Mouse (Mus musculus) neural tube, embryonic 10.5 days (tissue): ENCODE results near the gene Stard7.
"Not testable (repeated sequence)": the region's sequence is repeated elsewhere in the genome, so short reads cannot be mapped to it uniquely, and the experiment has no call there.

ENCODE experiments used
- DNase-seq: peaks from one replicate; pipeline ENCODE4 v3.0.0-alpha.2; 2017; ENCODE audit warnings: low spot score; ENCODE audit errors: extremely low spot score

Stard7 gene

DNA sequence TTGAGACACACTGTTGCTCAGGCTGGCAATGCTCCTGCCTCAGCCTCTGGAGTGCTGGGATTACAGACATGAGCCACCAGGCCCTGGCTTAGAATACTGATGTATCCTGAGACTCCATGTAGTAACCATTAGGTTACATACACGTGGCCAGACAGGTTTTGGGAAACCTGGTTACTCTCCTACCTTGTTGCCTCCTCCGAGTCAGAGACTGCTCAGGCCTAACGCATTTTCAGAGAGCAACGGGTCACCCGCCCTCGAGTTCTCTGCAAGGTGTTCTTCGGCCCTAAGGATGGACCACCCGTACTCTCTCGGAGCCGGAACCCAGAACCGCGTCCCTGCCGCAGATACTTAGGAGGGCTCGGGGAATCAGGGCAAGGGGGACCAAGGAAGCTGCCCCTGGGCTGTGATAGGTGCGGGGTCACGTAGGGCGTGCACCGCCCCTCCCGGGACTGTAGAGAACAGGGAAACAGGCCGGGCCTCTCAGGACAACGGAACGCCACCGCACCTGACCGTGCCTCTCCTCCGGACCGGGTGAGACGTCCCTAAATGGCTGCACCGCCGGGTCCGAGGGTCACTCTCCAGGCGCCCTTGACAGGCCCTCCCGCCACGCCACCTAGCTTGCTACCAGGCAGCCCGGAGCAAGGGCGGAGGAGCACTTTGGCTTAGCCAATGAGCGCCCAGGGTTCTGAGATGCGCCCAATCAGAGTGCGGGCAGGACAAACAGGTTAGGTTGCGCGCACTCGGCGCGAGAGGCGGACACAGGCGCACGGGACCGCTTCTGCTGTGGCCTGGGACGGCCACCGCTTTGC lies at the start of gene Stard7:
Gene Stard7, plus strand, starts transcription at position 728 of the 809 bp plus-strand sequence.
- DNase-seq: peak; percentile 91

DNA sequence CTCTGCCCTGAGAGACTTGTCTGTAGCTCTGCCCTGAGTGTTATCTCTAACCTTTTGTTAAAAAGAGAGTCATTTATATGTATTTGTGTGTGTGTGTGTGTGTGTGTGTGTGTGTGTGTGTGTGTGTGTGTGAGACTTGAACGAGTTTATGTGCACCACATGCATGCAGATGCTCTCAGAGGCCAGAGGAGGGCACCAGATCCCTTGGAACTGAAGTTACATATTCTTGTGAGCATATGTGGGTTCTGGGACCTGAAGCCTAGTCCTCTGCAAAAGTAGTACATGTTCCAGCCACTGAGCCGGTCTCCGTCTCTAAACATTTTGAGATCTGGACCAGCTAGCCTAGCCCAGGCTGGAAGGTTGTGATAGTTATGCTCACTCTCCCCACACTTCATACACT lies 44.8 kb upstream of the Stard7 start:
- DNase-seq: no peak

DNA sequence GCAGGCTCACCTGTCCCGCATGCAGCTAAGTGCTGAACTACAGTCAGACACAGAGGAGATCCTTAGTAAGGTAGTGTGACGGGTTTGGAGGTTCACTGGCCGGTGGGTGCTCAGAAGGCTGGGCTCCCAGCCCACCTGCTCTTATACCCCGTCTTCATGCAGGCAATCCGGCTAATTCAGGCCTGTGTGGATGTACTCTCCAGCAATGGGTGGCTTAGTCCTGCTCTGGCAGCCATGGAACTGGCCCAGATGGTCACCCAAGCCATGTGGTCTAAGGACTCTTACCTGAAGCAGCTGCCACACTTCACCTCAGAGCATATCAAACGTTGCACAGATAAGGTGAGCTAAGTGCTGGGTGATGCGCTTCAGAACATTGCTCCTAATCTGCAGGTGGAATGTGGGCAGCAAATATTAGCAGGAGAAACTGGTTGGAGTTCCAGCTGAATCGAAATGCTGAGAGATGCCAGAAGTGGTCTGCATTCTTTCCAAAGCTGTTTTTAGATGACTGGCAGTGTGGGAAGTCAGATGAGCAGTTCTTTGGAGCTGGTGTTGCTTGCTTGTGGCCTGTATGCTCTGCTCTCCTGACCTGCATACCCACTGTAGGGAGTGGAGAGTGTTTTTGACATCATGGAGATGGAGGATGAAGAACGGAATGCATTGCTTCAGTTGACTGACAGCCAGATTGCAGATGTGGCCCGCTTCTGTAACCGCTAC lies 32.0 kb upstream of the Stard7 start:
- DNase-seq: no peak

DNA sequence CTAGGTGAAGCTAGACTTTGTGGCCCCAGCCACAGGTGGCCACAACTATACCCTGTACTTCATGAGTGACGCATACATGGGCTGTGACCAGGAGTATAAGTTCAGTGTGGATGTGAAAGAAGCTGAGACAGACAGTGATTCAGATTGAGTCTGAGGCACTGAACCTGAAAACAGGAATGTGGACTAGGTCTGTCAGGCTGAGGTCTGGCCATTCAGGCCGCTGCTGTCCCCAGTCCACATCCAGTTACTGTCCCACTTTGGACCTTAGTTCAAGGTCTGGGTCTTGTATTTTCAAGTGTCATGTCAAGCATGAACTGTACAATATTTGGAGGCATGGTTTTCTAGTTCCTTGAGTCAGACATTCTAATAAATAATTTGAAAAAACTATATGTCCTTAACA lies 30.0 kb upstream of the Stard7 start:
- DNase-seq: no peak

DNA sequence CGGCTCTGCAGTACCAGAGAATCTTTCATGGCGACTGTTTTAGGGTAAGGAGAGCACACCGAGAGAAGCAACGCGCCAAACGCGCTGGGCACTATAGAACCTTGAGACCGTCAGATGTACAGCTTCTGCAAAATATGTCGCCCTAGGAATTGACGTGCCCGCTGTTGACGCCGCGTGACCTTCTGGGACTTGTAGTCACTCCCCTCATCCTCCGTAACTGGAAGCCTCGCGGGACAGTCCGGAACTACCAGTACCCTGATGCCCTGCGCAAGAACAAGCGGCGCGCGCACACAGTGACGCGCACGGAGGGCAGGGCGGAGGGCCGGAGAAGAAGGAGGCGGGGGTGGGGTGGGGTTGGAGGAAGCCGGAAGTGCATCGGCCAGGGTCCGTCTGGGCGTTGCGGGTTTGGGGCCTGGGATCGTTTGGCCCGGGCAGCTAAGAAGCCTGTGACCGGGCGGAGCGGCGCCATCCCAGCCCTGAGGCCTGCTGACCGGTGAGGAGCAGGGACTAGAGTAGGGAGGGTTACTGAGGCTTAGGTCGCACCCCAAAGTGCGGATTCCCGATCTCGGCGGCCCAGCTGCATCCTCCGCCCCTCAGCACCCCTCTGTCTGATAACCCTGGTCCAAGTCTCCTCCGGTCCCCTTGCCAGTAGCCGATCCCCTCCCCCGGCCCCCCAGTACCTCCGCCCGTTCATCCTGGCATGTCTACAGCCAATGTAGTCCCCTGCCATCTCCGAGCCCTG lies 22.3 kb upstream of the Stard7 start, which contains the start of the genes Ciao1 and Tmem127:
Gene Ciao1, minus strand, starts transcription at position 225 of the 742 bp plus-strand sequence.
Gene Tmem127, plus strand, starts transcription at position 317 of the 742 bp plus-strand sequence.
- peak; percentile 97 for DNase-seq

DNA sequence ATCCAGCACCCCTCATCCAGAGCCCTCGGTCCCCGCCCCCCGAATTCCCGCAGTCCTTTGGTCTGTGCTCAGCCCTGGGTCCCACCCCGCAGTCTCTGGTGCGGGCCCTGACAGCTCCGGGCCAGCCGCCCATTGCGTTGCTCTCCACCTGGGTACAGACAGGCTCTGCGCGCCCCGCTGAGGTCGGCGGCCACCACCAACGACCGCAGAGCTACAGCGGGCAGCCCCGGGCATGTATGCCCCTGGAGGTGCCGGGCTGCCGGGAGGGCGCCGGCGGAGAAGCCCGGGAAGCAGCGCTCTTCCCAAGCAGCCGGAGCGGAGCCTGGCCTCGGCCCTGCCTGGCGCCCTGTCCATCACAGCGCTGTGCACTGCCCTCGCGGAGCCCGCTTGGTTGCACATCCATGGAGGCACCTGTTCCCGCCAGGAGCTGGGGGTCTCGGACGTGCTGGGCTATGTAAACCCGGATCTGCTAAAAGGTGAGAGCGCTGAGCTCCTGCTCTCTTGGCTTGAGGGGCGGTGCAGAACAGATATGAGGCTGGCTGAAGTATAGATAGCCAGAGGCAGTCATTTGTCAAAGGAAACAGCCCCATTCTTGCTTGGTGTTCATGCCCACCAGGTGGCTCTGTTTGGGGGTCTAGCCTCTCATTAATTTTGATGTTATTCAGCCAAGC lies 21.5 kb upstream of the Stard7 start:
- peak; percentile 49 for DNase-seq

DNA sequence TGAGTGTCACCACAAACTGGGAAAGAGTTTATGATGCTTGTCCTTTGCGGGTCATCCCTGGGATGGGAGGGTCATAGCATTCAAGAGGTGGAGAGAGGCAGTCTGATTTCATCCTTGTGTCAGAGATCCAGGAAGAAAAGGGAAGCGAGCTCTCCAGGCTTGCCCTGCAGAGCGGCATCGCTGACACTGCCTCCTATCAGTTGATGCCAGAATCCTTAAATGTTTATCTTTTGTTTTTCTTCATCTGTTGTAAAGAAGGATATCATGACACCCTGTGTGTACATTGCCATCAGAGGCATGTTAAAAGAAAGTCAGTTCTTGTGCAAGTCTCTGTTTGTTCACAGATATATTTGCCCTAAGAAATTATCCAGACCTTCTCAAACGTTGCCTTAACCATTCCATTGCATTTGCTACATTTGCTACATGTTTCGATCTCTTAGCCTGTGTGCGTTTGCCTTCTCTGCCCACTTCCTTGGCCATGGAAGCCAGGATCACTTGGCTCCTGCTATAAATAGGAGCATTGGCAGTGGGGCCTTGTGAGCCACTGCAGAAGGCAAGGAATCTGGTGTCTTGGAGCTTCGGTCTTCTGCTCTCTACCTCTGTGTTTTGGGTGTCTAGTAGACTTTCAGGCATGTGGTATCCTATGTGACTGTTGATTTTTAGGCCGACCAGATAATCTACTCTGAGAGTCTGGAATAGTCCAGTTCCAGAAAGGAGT lies 19.6 kb upstream of the Stard7 start:
- no peak for DNase-seq

DNA sequence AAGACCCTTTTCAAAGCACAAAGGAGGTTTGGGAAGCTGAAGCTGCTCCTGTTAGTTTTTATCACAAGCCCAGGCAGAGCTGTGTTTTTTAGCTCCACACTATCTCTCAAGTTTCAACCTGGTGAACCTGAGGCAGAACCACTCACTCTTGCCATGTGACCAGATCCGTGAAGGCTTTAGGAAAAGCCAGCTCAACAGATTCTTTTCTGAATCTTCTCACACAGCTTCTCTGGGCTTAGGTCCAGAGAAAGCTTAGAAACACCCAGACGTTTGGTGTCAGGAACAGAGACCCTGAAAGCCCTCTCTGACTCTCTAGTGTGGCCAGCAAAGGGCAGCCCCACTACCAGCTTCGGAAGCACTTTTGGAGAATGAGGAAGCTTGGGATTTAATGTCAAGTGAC lies 18.6 kb upstream of the Stard7 start:
- DNase-seq: no peak

DNA sequence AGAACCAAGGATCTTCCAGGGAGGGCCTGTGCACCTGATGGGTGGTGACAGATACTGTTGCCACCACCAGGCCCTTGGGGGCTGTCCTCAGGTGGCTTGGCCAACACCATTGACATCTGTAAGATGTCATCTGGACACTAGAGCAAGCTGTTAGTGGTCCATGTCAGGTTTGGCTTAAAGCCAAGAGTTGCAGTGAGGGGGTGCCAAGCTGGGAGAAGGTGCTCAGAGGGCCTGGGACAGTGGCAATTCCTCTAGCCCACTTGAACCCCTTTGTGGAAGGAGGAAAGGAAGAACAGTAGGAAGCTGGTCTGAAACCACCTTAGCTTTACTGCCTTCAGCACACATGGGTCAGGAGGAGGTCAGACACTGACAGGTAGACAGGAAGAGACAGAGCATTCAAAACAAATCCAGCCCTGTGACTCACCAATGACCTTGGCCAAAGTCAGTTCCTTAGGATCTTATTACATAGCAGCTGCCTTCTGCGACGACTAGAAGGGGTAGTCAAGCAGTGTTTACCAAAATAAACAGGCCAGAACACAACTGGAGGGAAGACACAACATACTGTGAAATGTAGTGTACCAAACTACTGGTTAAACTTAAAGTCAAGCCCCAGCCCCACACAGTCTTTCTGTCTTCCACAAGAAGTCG lies 18.0 kb upstream of the Stard7 start:
- no peak for DNase-seq

DNA sequence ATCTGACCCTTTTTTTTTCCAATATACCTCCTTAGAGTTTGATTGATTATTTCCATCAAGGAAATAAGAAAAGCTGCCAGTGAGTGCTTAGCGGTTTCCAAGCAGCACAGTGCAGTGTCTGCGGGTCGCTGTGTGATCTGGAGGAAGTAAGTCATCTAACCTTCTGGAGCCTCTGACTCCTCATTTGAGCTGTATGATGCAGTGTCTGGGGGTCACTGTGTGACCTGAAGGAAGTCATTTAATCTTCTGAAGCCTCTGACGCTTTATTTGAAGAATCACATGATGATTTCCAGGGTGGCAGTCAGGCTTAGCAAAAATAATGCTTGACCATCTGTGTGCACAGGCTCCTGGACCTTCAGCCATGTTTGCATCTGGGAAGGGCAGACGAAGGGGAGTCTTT lies 17.2 kb upstream of the Stard7 start:
- no peak for DNase-seq

DNA sequence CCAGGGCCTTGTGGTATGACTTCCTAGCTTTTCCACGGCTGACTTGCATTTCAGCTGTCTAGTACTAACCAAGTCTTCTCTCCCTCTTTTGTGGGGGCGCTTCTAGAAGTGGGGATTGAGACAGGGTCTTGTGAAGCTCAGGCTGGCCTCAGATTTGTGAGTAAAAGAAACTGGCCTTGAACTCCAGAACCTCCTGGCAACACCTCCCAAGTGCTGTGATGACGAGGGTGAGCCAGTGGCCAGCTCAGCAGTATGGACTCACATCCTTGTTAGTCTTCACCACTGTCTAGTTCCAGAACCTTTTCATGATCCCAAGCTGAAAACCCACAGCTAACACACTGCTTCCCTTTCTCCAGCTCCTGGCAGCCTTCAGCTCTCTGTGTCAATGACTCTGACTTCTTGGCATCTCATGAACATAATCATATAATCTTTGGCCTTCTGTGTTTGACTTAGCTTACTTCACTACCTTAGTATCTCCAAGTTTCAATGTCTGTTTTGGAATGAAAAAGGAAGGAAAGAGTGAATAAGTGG lies 15.3 kb upstream of the Stard7 start:
- no peak for DNase-seq

DNA sequence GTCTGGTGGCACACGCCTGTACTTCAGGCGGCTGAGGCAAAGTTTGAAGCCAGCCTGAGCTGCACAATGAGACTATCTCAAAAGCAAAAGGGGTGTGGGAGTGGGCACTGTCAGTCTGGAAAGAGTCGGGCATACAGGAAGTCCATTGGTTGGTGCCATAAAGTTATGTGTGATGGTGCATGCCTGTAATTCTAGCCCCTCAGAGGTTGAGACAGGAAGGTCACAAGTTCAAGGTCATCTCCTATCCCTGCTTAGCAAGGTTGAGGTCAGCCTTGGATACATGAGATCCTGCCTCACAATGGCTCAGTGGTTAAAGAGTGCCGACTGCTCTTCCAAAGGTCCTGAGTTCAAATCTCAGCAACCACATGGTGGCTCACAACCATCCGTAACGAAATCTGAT lies 14.7 kb upstream of the Stard7 start:
- DNase-seq: no peak

DNA sequence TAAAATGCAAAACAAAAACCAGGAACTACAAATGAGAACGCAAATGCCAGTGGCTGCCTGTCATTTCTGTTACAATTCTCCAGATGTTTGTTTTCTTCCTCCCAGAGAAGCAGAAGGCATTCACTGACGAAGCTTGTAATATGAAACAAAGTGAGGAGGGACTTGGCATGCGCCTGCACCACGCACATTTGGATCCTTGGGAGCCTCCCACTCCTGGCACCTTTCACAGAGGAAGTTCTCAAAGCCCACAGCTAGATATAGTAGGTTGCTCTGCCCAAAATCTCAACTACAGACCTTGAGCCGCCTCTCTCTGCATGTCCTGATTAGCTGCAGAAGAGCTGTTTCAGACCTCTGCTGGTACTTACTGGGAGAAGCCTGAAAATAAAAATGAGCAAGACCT lies 10.7 kb upstream of the Stard7 start:
- no peak for DNase-seq

DNA sequence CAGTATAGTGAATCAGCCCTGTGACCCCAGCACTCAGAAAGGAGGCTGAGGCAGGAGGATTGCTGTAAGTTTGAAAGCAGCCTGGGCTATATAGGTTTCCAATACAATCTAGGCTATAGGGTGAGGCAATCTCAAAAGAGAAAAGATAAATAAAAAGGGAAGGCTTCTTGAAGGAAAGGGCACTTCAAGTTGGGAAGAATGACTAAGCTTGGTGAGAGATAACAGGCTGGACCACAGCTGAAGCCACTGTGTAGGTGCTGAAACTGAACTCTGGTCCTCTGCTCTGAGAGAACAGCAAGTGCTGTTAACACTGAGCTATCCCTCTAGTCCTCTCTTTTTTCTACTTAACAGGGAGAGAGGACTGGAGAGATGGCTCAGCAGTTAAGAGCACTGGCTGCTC lies 7.5 kb upstream of the Stard7 start:
- DNase-seq: no peak

DNA sequence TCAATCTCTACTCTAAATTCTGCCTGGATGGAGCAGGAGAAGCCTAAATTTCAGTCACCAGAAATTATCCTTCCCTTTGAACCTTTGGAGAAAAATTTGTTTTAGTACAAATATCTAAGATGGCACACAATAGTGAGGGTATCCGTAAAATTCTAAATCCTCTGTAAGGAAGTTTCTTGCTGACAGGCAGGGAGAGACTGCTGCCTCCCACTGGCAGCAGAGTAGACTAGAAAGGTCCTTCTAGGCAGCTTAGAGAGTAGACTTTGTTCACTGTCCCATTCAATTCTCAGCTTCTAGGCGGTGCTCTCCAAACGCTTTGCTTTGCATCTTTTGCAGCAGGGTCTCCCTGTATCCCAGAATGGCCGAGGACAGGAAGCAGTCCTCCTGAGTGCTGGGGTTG lies 2.2 kb upstream of the Stard7 start:
- DNase-seq: no peak

DNA sequence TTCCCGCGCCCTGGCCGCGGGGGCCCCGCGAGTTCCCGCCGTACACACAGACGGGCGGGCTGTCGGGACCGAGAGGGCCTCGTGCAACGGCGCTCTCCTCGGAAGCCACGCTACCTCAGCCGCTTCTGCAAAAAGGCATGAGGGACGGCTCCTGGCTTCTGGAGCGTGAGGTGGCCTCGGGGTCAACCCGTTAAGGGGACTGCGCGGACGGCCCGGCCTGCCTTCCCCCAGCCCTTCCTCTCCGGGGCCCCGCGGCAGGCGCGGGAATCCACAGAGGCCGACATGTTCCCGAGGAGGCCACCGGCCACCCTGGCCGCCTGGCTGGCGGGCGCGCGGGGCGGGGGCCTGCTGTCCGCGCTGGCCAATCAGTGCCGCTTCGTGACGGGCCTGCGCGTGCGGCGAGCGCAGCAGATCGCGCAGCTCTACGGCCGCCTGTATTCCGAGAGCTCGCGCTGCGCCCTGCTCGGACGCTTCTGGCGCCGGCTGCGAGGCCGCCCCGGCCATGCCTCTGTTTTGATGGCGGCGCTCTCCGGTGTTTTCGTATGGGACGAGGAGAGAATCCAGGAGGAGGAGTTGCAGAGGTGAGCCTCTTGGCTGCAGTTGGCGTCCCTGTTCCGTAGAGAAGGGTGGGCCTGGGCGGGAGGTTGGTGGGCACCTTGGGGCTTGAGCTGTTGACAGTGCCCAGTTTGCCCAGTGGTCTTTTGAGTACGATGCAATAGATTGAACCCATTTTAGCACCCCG lies 453 bp downstream of the Stard7 start:
- DNase-seq: peak; percentile 87

DNA sequence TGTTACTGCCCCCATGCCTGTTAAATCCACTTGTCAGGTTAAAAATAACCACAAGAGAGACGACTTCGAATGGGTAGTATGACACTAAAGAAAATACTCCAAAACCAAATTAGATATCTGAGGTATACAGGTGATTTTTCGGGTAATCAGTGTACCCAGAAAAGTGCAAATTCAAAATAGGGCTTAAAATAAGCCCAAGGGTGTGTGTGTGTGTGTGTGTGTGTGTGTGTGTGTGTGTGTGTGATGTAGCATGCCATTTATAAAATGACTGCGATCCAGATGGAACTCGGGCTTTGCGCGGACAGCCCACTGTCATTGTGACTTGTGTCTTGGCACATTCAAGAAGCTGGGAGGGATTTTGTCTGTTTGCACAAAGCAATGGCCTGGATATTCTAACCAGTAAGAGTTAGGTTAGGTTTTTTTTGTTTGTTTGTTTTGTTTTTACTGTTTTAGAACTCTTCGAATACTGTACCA lies 1.1 kb downstream of the Stard7 start:
- no peak for DNase-seq

DNA sequence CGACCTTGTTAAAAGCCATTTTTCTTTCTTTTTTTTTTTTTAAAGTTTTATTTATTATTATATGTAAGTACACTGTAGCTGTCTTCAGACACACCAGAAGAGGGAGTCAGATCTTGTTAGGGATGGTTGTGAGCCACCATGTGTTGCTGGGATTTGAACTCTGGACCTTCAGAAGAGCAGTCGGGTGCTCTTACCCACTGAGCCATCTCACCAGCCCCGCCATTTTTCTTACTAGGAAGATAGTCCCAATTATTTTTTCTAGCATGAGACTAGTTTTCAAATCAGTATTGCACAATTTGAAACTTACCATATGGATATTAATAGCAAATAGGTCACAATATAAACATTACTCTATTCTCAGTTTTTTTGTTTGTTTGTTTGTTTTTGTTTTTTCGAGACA lies 2.0 kb downstream of the Stard7 start:
- not testable (repeated sequence) for DNase-seq

DNA sequence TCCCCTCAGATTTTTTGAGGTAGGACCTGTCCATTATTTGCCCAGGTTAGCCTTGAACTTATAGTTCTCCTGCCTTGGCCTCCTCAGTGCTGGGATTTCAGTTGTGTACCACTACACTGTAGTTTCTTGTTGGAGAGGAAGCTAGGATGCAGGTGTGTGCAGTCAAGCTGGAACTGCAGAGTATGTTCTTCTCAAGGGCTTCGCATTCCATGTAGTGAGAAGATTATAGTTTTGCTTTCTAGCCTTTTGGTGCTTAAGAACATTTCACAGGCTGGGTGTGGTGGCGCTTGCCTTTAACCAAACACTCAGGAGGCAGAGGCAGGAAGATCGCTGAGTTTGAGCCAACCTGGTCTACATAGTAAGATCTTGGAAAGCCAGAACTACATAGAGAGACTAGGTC lies 2.8 kb downstream of the Stard7 start:
- DNase-seq: no peak
